Mouse (Mus musculus): Measurements from ENCODE around the gene Asb16. TPM values are rescaled to one million over a fixed set of nuclear protein-coding genes. Genes with fewer than 3 reads are reported as not detected.
A peak's percentile ranks its signal among the peaks of the same experiment; 100 is the strongest.

Asb16 gene
- polyA plus RNA-seq, 1 experiment from 2014 or later, result 0.06 TPM

GRCm38 (mm10) chr11:102319941-102320685, 51.6 kb downstream of the Asb16 start:
- Histone ChIP-seq H3K4me1 (replicated peaks) (peaks cover 33% of the 10 kb centered on the region), H3K27ac (replicated peaks) (peak overlapping the region; percentile 97), H3K9me3 (replicated peaks) (no peaks in the 10 kb centered on the region), H3K27me3 (peaks cover 34% of the 10 kb centered on the region), H3K4me2 (peak overlapping the region; percentile 99), H3K4me3 (replicated peaks) (peak overlapping the region; percentile 99), H3K36me3 (replicated peaks) (peaks cover 8% of the 10 kb centered on the region), H3K9ac (peak overlapping the region; percentile 100)
- WGBS (ENCODE audit: insufficient replicate concordance), result 1% methylated on average over 38 of the region's 38 CpGs
- ATAC-seq (ENCODE audit: insufficient read depth), result no peak

- Histone ChIP-seq H3K4me1 (replicated peaks) (peaks cover 28% of the 10 kb centered on the region), H3K9ac (peak overlapping the region; percentile 100), H3K4me2 (peak overlapping the region; percentile 99), H3K27ac (replicated peaks) (peak overlapping the region; percentile 97), H3K36me3 (replicated peaks) (peaks cover 3% of the 10 kb centered on the region), H3K27me3 (peaks cover 34% of the 10 kb centered on the region), H3K9me3 (replicated peaks) (no peaks in the 10 kb centered on the region), H3K4me3 (replicated peaks) (peak overlapping the region; percentile 99)
- 39% methylated on average over 10 of the region's 10 CpGs for WGBS (ENCODE audit: insufficient replicate concordance)
- no peak for ATAC-seq (ENCODE audit: insufficient read depth)
Measured at GRCm38 (mm10) chr11:102320686-102321005, 52.1 kb downstream of the Asb16 start.

GRCm38 (mm10) chr11:102321931-102322330, 53.4 kb downstream of the Asb16 start:
- H3K4me3 ChIP-seq (replicated peaks), result no peak overlapping the region
- peaks cover 46% of the 10 kb centered on the region for H3K27me3 ChIP-seq
- 69% methylated on average over 6 of the region's 6 CpGs for WGBS (ENCODE audit: insufficient replicate concordance)
- ATAC-seq (ENCODE audit: insufficient read depth), result no peak
- no peaks in the 10 kb centered on the region for H3K9me3 ChIP-seq (replicated peaks)
- H3K4me2 ChIP-seq, result no peak overlapping the region
- no peak overlapping the region for H3K27ac ChIP-seq (replicated peaks)
- no peaks in the 10 kb centered on the region for H3K36me3 ChIP-seq (replicated peaks)
- H3K9ac ChIP-seq, result no peak overlapping the region
- H3K4me1 ChIP-seq (replicated peaks), result peaks cover 19% of the 10 kb centered on the region

GRCm38 (mm10) chr11:102323516-102323915, 55.0 kb downstream of the Asb16 start:
- Histone ChIP-seq H3K27ac (replicated peaks) (no peak overlapping the region), H3K27me3 (peaks cover 58% of the 10 kb centered on the region), H3K4me3 (replicated peaks) (no peak overlapping the region), H3K4me2 (no peak overlapping the region), H3K4me1 (replicated peaks) (peaks cover 19% of the 10 kb centered on the region), H3K9ac (no peak overlapping the region), H3K36me3 (replicated peaks) (no peaks in the 10 kb centered on the region), H3K9me3 (replicated peaks) (no peaks in the 10 kb centered on the region)
- ATAC-seq (ENCODE audit: insufficient read depth), result no peak
- 60% methylated on average over 1 of the region's 1 CpGs for WGBS (ENCODE audit: insufficient replicate concordance)

GRCm38 (mm10) chr11:102327250-102327649, 58.7 kb downstream of the Asb16 start:
- 53% methylated on average over 5 of the region's 5 CpGs for WGBS (ENCODE audit: insufficient replicate concordance)
- Histone ChIP-seq H3K9me3 (replicated peaks) (no peaks in the 10 kb centered on the region), H3K27me3 (peaks cover 67% of the 10 kb centered on the region), H3K4me2 (no peak overlapping the region), H3K4me3 (replicated peaks) (no peak overlapping the region), H3K4me1 (replicated peaks) (no peaks in the 10 kb centered on the region), H3K9ac (no peak overlapping the region), H3K27ac (replicated peaks) (no peak overlapping the region), H3K36me3 (replicated peaks) (no peaks in the 10 kb centered on the region)
- ATAC-seq (ENCODE audit: insufficient read depth), result no peak

- no peak overlapping the region for H3K9ac ChIP-seq
- H3K9me3 ChIP-seq (replicated peaks), result no peaks in the 10 kb centered on the region
- peaks cover 65% of the 10 kb centered on the region for H3K27me3 ChIP-seq
- H3K4me1 ChIP-seq (replicated peaks), result no peaks in the 10 kb centered on the region
- 60% methylated on average over 7 of the region's 7 CpGs for WGBS (ENCODE audit: insufficient replicate concordance)
- no peak overlapping the region for H3K4me3 ChIP-seq (replicated peaks)
- ATAC-seq (ENCODE audit: insufficient read depth), result no peak
- no peak overlapping the region for H3K27ac ChIP-seq (replicated peaks)
- H3K4me2 ChIP-seq, result no peak overlapping the region
- H3K36me3 ChIP-seq (replicated peaks), result no peaks in the 10 kb centered on the region
Measured at GRCm38 (mm10) chr11:102327839-102328238, 59.3 kb downstream of the Asb16 start.

Small RNA genes within 50 kb of the gene (microRNA-seq; reads per million reads assigned to microRNA genes)
- gene Mir8101, result 3.8 reads per million, percentile 11 among the genes with 10 or more reads in this experiment

Other genes starting within 250 kb of the Asb16 start
- gene Mpp3, start 240.3 kb upstream of the Asb16 start, polyA plus RNA-seq (2015; fragmentation: Nextera tagmentation; extraction: Ambion mirVana), result 0.24 and 0.53 TPM in 2 replicates
- 0.69 and 0.82 TPM in 2 replicates for gene Cd300lg, start 227.2 kb upstream of the Asb16 start, polyA plus RNA-seq (2015; fragmentation: Nextera tagmentation; extraction: Ambion mirVana)
- 11.5 and 13.3 TPM in 2 replicates for gene Mpp2, start 180.2 kb upstream of the Asb16 start, polyA plus RNA-seq (2015; fragmentation: Nextera tagmentation; extraction: Ambion mirVana)
- not detected in 2 replicates for gene Ppy, start 167.4 kb upstream of the Asb16 start, polyA plus RNA-seq (2015; fragmentation: Nextera tagmentation; extraction: Ambion mirVana)
- gene Pyy, start 160.9 kb upstream of the Asb16 start, polyA plus RNA-seq (2015; fragmentation: Nextera tagmentation; extraction: Ambion mirVana), result 0.29 and 0.71 TPM in 2 replicates
- 16.5 and 18.2 TPM in 2 replicates for gene Nags, start 123.2 kb upstream of the Asb16 start, polyA plus RNA-seq (2015; fragmentation: Nextera tagmentation; extraction: Ambion mirVana)
- gene Tmem101, start 112.3 kb upstream of the Asb16 start, polyA plus RNA-seq (2015; fragmentation: Nextera tagmentation; extraction: Ambion mirVana), result 9.6 and 12.0 TPM in 2 replicates
- gene Lsm12, start 83.4 kb upstream of the Asb16 start, polyA plus RNA-seq (2015; fragmentation: Nextera tagmentation; extraction: Ambion mirVana), result 51.4 and 70.3 TPM in 2 replicates
- gene G6pc3, start 79.1 kb upstream of the Asb16 start, polyA plus RNA-seq (2015; fragmentation: Nextera tagmentation; extraction: Ambion mirVana), result 8.2 and 8.8 TPM in 2 replicates
- 17.3 and 17.5 TPM in 2 replicates for gene Hdac5, start 38.6 kb upstream of the Asb16 start, polyA plus RNA-seq (2015; fragmentation: Nextera tagmentation; extraction: Ambion mirVana)
- gene BC030867, start 19.9 kb upstream of the Asb16 start, polyA plus RNA-seq (2015; fragmentation: Nextera tagmentation; extraction: Ambion mirVana), result 14.1 and 15.3 TPM in 2 replicates
- 26.1 and 28.9 TPM in 2 replicates for gene Tmub2, start 16.2 kb downstream of the Asb16 start, polyA plus RNA-seq (2015; fragmentation: Nextera tagmentation; extraction: Ambion mirVana)
- gene Atxn7l3, start 27.9 kb downstream of the Asb16 start, polyA plus RNA-seq (2015; fragmentation: Nextera tagmentation; extraction: Ambion mirVana), result 3.8 and 4.6 TPM in 2 replicates
- gene Ubtf, start 51.0 kb downstream of the Asb16 start, polyA plus RNA-seq (2015; fragmentation: Nextera tagmentation; extraction: Ambion mirVana), result 50.9 and 55.2 TPM in 2 replicates
- 1,073 and 1,204 TPM in 2 replicates for gene Slc4a1, start 97.5 kb downstream of the Asb16 start, polyA plus RNA-seq (2015; fragmentation: Nextera tagmentation; extraction: Ambion mirVana)
- gene Rundc3a, start 124.7 kb downstream of the Asb16 start, polyA plus RNA-seq (2015; fragmentation: Nextera tagmentation; extraction: Ambion mirVana), result 2.2 and 2.4 TPM in 2 replicates
- 451 and 525 TPM in 2 replicates for gene Slc25a39, start 139.2 kb downstream of the Asb16 start, polyA plus RNA-seq (2015; fragmentation: Nextera tagmentation; extraction: Ambion mirVana)
- gene Grn, start 161.6 kb downstream of the Asb16 start, polyA plus RNA-seq (2015; fragmentation: Nextera tagmentation; extraction: Ambion mirVana), result 94.8 and 121 TPM in 2 replicates
- gene Fam171a2, start 178.9 kb downstream of the Asb16 start, polyA plus RNA-seq (2015; fragmentation: Nextera tagmentation; extraction: Ambion mirVana), result 0.28 and 0.61 TPM in 2 replicates
- gene Itga2b, start 201.4 kb downstream of the Asb16 start, polyA plus RNA-seq (2015; fragmentation: Nextera tagmentation; extraction: Ambion mirVana), result 26.9 and 35.1 TPM in 2 replicates

All from liver, embryonic 15.5 days (tissue).